In the genomic region with DNA sequence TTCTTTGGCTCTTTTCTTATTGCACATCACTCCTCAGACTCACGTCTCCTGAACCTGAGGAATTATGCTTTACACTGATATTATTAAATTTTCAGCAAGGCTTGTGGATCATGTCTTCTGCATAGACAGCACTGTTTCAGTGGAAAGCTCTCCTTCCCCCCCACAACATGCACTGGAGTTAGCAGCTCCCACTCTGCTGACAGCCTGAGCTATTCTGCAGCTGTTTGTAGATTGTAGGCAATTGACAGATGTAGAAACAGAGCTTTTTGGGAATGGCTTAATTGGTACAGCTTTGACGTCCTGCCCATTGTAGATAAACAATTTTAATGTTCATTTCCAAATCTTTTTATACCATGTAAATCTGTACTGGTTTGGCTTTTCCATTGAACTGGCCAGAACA, we compare ENCODE assay signal across 13 mouse cellular contexts.
"Had no signal": no experiment of that assay in that cellular context is flagged by ENCODE, and none has a peak within 500 bp of the region (broad histone marks: within the 10 kb centered on the region; RNA-seq: fewer than 3 reads in every experiment).

No protein-coding gene starts in this region.

- H3K4me2 ChIP-seq: liver, embryonic 11.5 days; liver, embryonic 15.5 days; neural tube, embryonic 12.5 days had no signal

- H3K27me3 ChIP-seq: liver, embryonic 15.5 days; neural tube, embryonic 12.5 days had no signal

- H3K9me3 ChIP-seq: limb, embryonic 10.5 days; liver, embryonic 15.5 days; neural tube, embryonic 12.5 days had no signal

- ATAC-seq: intestine, postnatal 0 days; lung, postnatal 0 days had no signal

- DNase-seq: kidney, adult 8-10 months; kidney, postnatal 25 days; lung, adult 2 months; lung, postnatal 36 days; thymus, adult 18-20 months; thymus, postnatal 14 days had no signal

- H3K27ac ChIP-seq: limb, embryonic 10.5 days; liver, embryonic 15.5 days; neural tube, embryonic 12.5 days; stomach, postnatal 0 days had no signal

- H3K4me1 ChIP-seq: limb, embryonic 10.5 days; liver, embryonic 15.5 days; neural tube, embryonic 12.5 days had no signal

- H3K9ac ChIP-seq: liver, embryonic 15.5 days; neural tube, embryonic 12.5 days had no signal

- H3K4me3 ChIP-seq: limb, embryonic 10.5 days; liver, embryonic 15.5 days; neural tube, embryonic 12.5 days had no signal

- H3K36me3 ChIP-seq: limb, embryonic 10.5 days; liver, embryonic 15.5 days; neural tube, embryonic 12.5 days had no signal
